ENCODE assay signal across 16 mouse cellular contexts in the genomic region with DNA sequence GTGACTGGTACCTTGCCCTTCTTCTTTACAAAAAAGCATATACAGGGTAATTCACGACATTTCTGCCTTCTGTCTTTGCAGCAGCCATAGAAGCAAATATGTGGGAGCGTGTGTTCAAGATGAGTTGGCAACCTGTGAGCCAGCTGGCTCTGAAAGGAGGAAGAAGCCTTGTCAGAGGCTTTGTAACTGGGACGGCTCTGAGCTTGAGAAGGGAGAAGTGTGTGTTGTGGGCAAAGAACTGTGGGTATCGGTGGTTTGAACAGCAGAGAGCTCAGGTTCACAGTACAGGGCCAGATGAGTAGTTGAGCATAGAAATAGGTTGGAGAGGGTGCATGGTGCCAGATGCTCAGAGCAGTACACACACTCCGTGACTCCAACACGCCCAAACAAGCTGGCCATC. TPM values are rescaled to one million over a fixed set of nuclear protein-coding genes. Genes with fewer than 3 reads are reported as not detected.
DNase-seq lines count a peak whose midpoint lies in the region; ATAC-seq and TF ChIP-seq lines count a peak whose summit lies in the region.
"Had no signal": no experiment of that assay in that cellular context is flagged by ENCODE, and none has a peak within 500 bp of the region (broad histone marks: within the 10 kb centered on the region; RNA-seq: fewer than 3 reads in every experiment).

No protein-coding gene starts in this region.

- H3K36me3 ChIP-seq in MEL (ENCODE audit: control insufficient read depth in 1 of 2, insufficient read depth in 2 of 2, low read length in 2 of 2) = peaks cover 0 to 3% of the 10 kb centered on the region in 2 experiments; a peak in 2 of 4 replicates
- H3K36me3 ChIP-seq in neural tube, embryonic 15.5 days = no peaks in the 10 kb centered on the region
- no peaks in the 10 kb centered on the region for H3K36me3 ChIP-seq in midbrain, embryonic 14.5 days (ENCODE audit: control insufficient read depth, insufficient read depth, low read length)
- H3K36me3 ChIP-seq: limb, embryonic 10.5 days had no signal

- ATAC-seq in megakaryocyte progenitor cell, adult 5-6 weeks (replicated peaks; ENCODE audit: poor library complexity) = peak; percentile 34; the same call in 1 of the 2 replicates
- ATAC-seq in neural tube, embryonic 15.5 days (ENCODE audit: low FRiP score) = no peak
- ATAC-seq in midbrain, embryonic 14.5 days (ENCODE audit: low FRiP score, low TSS enrichment) = no peak
- ATAC-seq: liver, postnatal 0 days; Patski had no signal

- DNase-seq in cerebellum, postnatal 10 days = peak; percentile 46 to 48
- DNase-seq in cerebellum, adult 11 months = no peak
- peak; percentile 60 to 71 for DNase-seq in layer of hippocampus, adult 2 months (ENCODE audit: low spot score in 2 of 2)
- no peak for DNase-seq in layer of hippocampus, postnatal 36 days
- DNase-seq in MEL (ENCODE audit: low read depth, low spot score) = peak; percentile 77
- no peak for DNase-seq in midbrain, embryonic 14.5 days
- DNase-seq: adrenal gland, postnatal 14 days; B cell, adult 2 months; heart, postnatal 14 days; kidney, adult 2 months; liver, postnatal 0 days had no signal

- no peak for TF ChIP-seq POLR2A in MEL (IDR thresholded peaks at IDR 0.05; ENCODE audit: control insufficient read depth in 1 of 2, insufficient read depth in 1 of 2, low read depth in 1 of 2, low read length in 2 of 2, poor library complexity in 1 of 2)

- H3K27me3 ChIP-seq in MEL (ENCODE audit: control insufficient read depth in 1 of 2, insufficient read depth in 2 of 2, low read length in 2 of 2) = no peaks in the 10 kb centered on the region
- no peaks in the 10 kb centered on the region for H3K27me3 ChIP-seq in neural tube, embryonic 15.5 days (replicated peaks)
- H3K27me3 ChIP-seq in midbrain, embryonic 14.5 days (ENCODE audit: control insufficient read depth, insufficient read depth, low read length) = peaks cover 14% of the 10 kb centered on the region; the same call in 1 of the 2 replicates

- H3K79me2 ChIP-seq in MEL (ENCODE audit: control insufficient read depth, insufficient read depth, low read length, poor library complexity) = no peaks in the 10 kb centered on the region

- no peak for TF ChIP-seq CTCF in layer of hippocampus, adult 2 months (conservative IDR thresholded peaks at IDR 0.05)
- no peak for TF ChIP-seq CTCF in MEL (IDR thresholded peaks at IDR 0.05 in 2 of 3, conservative IDR thresholded peaks at IDR 0.05 in 1 of 3; ENCODE audit: control insufficient read depth in 1 of 3, insufficient read depth in 1 of 3, low read depth in 2 of 3, low read length in 3 of 3, poor library complexity in 1 of 3, severe bottlenecking in 1 of 3)

- H3K9ac ChIP-seq in MEL (ENCODE audit: control insufficient read depth, low read depth, low read length, poor library complexity, severe bottlenecking) = no peak overlapping the region
- no peak overlapping the region for H3K9ac ChIP-seq in neural tube, embryonic 15.5 days (replicated peaks)
- H3K9ac ChIP-seq in midbrain, embryonic 14.5 days (replicated peaks; ENCODE audit: low read length) = no peak overlapping the region
- H3K9ac ChIP-seq: liver, postnatal 0 days had no signal

- WGBS in neural tube, embryonic 15.5 days = 82% methylated on average over 6 of the region's 6 CpGs
- 79% methylated on average over 6 of the region's 6 CpGs for WGBS in midbrain, embryonic 14.5 days

- H3K4me1 ChIP-seq in MEL (ENCODE audit: control insufficient read depth in 1 of 2, insufficient read depth in 2 of 2, low read length in 2 of 2) = peaks cover 3 to 5% of the 10 kb centered on the region in 2 experiments; a peak in 2 of 4 replicates
- H3K4me1 ChIP-seq in neural tube, embryonic 15.5 days = peaks cover 5% of the 10 kb centered on the region
- no peaks in the 10 kb centered on the region for H3K4me1 ChIP-seq in midbrain, embryonic 14.5 days (ENCODE audit: control insufficient read depth, insufficient read depth, low read length)

- no peak overlapping the region for H3K4me2 ChIP-seq in neural tube, embryonic 15.5 days
- no peak overlapping the region for H3K4me2 ChIP-seq in midbrain, embryonic 14.5 days (ENCODE audit: low read length)

- peak overlapping the region; percentile 85 for H3K27ac ChIP-seq in layer of hippocampus, adult 2 months
- no peak overlapping the region for H3K27ac ChIP-seq in MEL (ENCODE audit: control insufficient read depth, low read depth, low read length)
- H3K27ac ChIP-seq in neural tube, embryonic 15.5 days (replicated peaks) = no peak overlapping the region
- H3K27ac ChIP-seq in midbrain, embryonic 14.5 days (replicated peaks; ENCODE audit: low read depth, low read length) = no peak overlapping the region
- H3K27ac ChIP-seq: limb, embryonic 10.5 days had no signal

- TF ChIP-seq EP300 in MEL (IDR thresholded peaks at IDR 0.05; ENCODE audit: low read depth in 1 of 2, low read length in 2 of 2) = no peak

- TF ChIP-seq RAD21 in MEL (IDR thresholded peaks at IDR 0.05; ENCODE audit: low read depth, low read length) = no peak

- H3K4me3 ChIP-seq in layer of hippocampus, adult 2 months = no peak overlapping the region
- no peak overlapping the region for H3K4me3 ChIP-seq in MEL (ENCODE audit: control insufficient read depth in 1 of 2, insufficient read depth in 1 of 2, low read depth in 2 of 2, low read length in 2 of 2)
- H3K4me3 ChIP-seq in neural tube, embryonic 15.5 days (replicated peaks) = no peak overlapping the region
- H3K4me3 ChIP-seq in midbrain, embryonic 14.5 days (replicated peaks; ENCODE audit: low read depth, low read length) = no peak overlapping the region
- H3K4me3 ChIP-seq: limb, embryonic 10.5 days had no signal

- H3K9me3 ChIP-seq in MEL (replicated peaks; ENCODE audit: insufficient read depth, low read length) = no peaks in the 10 kb centered on the region
- no peaks in the 10 kb centered on the region for H3K9me3 ChIP-seq in neural tube, embryonic 15.5 days (replicated peaks)
- no peaks in the 10 kb centered on the region for H3K9me3 ChIP-seq in midbrain, embryonic 14.5 days (ENCODE audit: control insufficient read depth, low read length)
- H3K9me3 ChIP-seq: limb, embryonic 10.5 days had no signal

TF ChIP-seq in MEL, 35 proteins besides CTCF, POLR2A, EP300 and RAD21 (continues in another document):
- TF ChIP-seq MAX (IDR thresholded peaks at IDR 0.05; ENCODE audit: low read length) (no peak), TCF12 (IDR thresholded peaks at IDR 0.05; ENCODE audit: low read depth, low read length) (no peak)

RNA-seq across cellular contexts. Expression of a gene that starts 16.9 kb away (rescaled TPM):
- total RNA-seq in layer of hippocampus, adult 2 months (2021) = 100 to 1,000 TPM; 137 to 142 TPM
- total RNA-seq in layer of hippocampus, postnatal 36 days (2021) = 100 to 1,000 TPM; 140 to 143 TPM
- total RNA-seq in MEL (2012; rRNA removed) = not detected in 2 replicates
- polyA plus RNA-seq in MEL (2012; ENCODE audit: insufficient read depth in 1 of 2, insufficient read length in 2 of 2, low read depth in 1 of 2, low replicate concordance in 2 of 2, missing spikeins in 1 of 2) = not detected
- total RNA-seq in megakaryocyte progenitor cell, adult 5-6 weeks (2015) = 0.73 and 0.79 TPM in 2 replicates
- 0.29 and 0.91 TPM in 2 replicates for total RNA-seq in megakaryocyte progenitor cell, adult 5-6 weeks (2017)
- polyA plus RNA-seq in neural tube, embryonic 15.5 days (2015; fragmentation: Nextera tagmentation; extraction: Ambion mirVana) = 1.4 and 1.6 TPM in 2 replicates
- polyA plus RNA-seq in midbrain, embryonic 14.5 days (2014; fragmentation: Nextera tagmentation; extraction: Ambion mirVana) = 0.50 and 0.69 TPM in 2 replicates
- polyA plus RNA-seq: Patski had no signal

RNA-seq across cellular contexts. Expression of a gene that starts 17.0 kb away (rescaled TPM):
- total RNA-seq in layer of hippocampus, adult 2 months (2021) = 1 to 10 TPM; 2.5 to 3.4 TPM
- 1 to 10 TPM; 2.3 TPM for total RNA-seq in layer of hippocampus, postnatal 36 days (2021)
- total RNA-seq in MEL (2012; rRNA removed) = not detected in 2 replicates
- polyA plus RNA-seq in MEL (2012; ENCODE audit: insufficient read depth in 1 of 2, insufficient read length in 2 of 2, low read depth in 1 of 2, low replicate concordance in 2 of 2, missing spikeins in 1 of 2) = not detected
- not detected in 2 replicates for total RNA-seq in megakaryocyte progenitor cell, adult 5-6 weeks (2015)
- total RNA-seq in megakaryocyte progenitor cell, adult 5-6 weeks (2017) = not detected in 2 replicates
- 0.27 TPM in 1 of 2 replicates, not detected in the other for polyA plus RNA-seq in neural tube, embryonic 15.5 days (2015; fragmentation: Nextera tagmentation; extraction: Ambion mirVana)
- polyA plus RNA-seq in midbrain, embryonic 14.5 days (2014; fragmentation: Nextera tagmentation; extraction: Ambion mirVana) = not detected in 2 replicates
- total RNA-seq: adrenal gland, postnatal 14 days; gastrocnemius, adult 18-20 months; heart, postnatal 14 days had no signal
- polyA plus RNA-seq: kidney, adult 2 months; limb, embryonic 10.5 days; Patski had no signal

RNA-seq across cellular contexts. Expression of a gene that starts 22.1 kb away (rescaled TPM):
- 100 to 1,000 TPM; 240 to 254 TPM for total RNA-seq in layer of hippocampus, adult 2 months (2021)
- 100 to 1,000 TPM; 256 to 257 TPM for total RNA-seq in layer of hippocampus, postnatal 36 days (2021)
- 199 and 278 TPM in 2 replicates for total RNA-seq in MEL (2012; rRNA removed)
- polyA plus RNA-seq in MEL (2012; ENCODE audit: insufficient read depth in 1 of 2, insufficient read length in 2 of 2, low read depth in 1 of 2, low replicate concordance in 2 of 2, missing spikeins in 1 of 2) = 100 to 1,000 TPM; 196 to 294 TPM
- total RNA-seq in megakaryocyte progenitor cell, adult 5-6 weeks (2015) = 15.5 and 27.3 TPM in 2 replicates
- total RNA-seq in megakaryocyte progenitor cell, adult 5-6 weeks (2017) = 11.0 and 24.6 TPM in 2 replicates
- polyA plus RNA-seq in neural tube, embryonic 15.5 days (2015; fragmentation: Nextera tagmentation; extraction: Ambion mirVana) = 23.3 and 26.2 TPM in 2 replicates
- polyA plus RNA-seq in midbrain, embryonic 14.5 days (2014; fragmentation: Nextera tagmentation; extraction: Ambion mirVana) = 13.0 and 16.5 TPM in 2 replicates

RNA-seq across cellular contexts. Expression of a gene that starts 26.7 kb away (rescaled TPM):
- total RNA-seq in layer of hippocampus, adult 2 months (2021) = under 1 TPM in 1 of 2 experiments, not detected in 1; 0.52 TPM
- under 1 TPM in 1 of 2 experiments, not detected in 1; 0.56 TPM for total RNA-seq in layer of hippocampus, postnatal 36 days (2021)
- not detected in 2 replicates for total RNA-seq in MEL (2012; rRNA removed)
- not detected for polyA plus RNA-seq in MEL (2012; ENCODE audit: insufficient read depth in 1 of 2, insufficient read length in 2 of 2, low read depth in 1 of 2, low replicate concordance in 2 of 2, missing spikeins in 1 of 2)
- total RNA-seq in megakaryocyte progenitor cell, adult 5-6 weeks (2015) = not detected in 2 replicates
- not detected in 2 replicates for total RNA-seq in megakaryocyte progenitor cell, adult 5-6 weeks (2017)
- polyA plus RNA-seq in neural tube, embryonic 15.5 days (2015; fragmentation: Nextera tagmentation; extraction: Ambion mirVana) = not detected in 2 replicates
- polyA plus RNA-seq in midbrain, embryonic 14.5 days (2014; fragmentation: Nextera tagmentation; extraction: Ambion mirVana) = not detected in 2 replicates
- total RNA-seq: adrenal gland, postnatal 14 days; gastrocnemius, adult 18-20 months; heart, postnatal 14 days had no signal
- polyA plus RNA-seq: kidney, adult 2 months; limb, embryonic 10.5 days; liver, postnatal 0 days; Patski had no signal

RNA-seq across cellular contexts. Expression of a gene that starts 39.9 kb away (rescaled TPM):
- 1 to 10 TPM; 4.8 to 5.1 TPM for total RNA-seq in layer of hippocampus, adult 2 months (2021)
- 1 to 10 TPM; 3.5 to 4.4 TPM for total RNA-seq in layer of hippocampus, postnatal 36 days (2021)
- not detected in 2 replicates for total RNA-seq in MEL (2012; rRNA removed)
- under 1 TPM in 1 of 2 experiments, not detected in 1; 0.19 TPM for polyA plus RNA-seq in MEL (2012; ENCODE audit: insufficient read depth in 1 of 2, insufficient read length in 2 of 2, low read depth in 1 of 2, low replicate concordance in 2 of 2, missing spikeins in 1 of 2)
- total RNA-seq in megakaryocyte progenitor cell, adult 5-6 weeks (2015) = 0.02 TPM in 1 of 2 replicates, not detected in the other
- not detected in 2 replicates for total RNA-seq in megakaryocyte progenitor cell, adult 5-6 weeks (2017)
- 3.4 and 4.1 TPM in 2 replicates for polyA plus RNA-seq in neural tube, embryonic 15.5 days (2015; fragmentation: Nextera tagmentation; extraction: Ambion mirVana)
- polyA plus RNA-seq in midbrain, embryonic 14.5 days (2014; fragmentation: Nextera tagmentation; extraction: Ambion mirVana) = 1.5 and 1.9 TPM in 2 replicates
- polyA plus RNA-seq: Patski had no signal

Comparison
In these comparisons a context has a peak if more than half of its experiments do, and no peak if none do; other contexts are left out.
1. DNase-seq: peak in cerebellum, postnatal 10 days (2 of 2), layer of hippocampus, adult 2 months (2 of 2) and MEL (single experiment); none in cerebellum, adult 11 months (single experiment), layer of hippocampus, postnatal 36 days (0 of 2) and midbrain, embryonic 14.5 days (single experiment).
2. RNA of a gene that starts 16.9 kb away (total RNA-seq): 140 to 143 TPM in layer of hippocampus, postnatal 36 days and 137 to 142 TPM in layer of hippocampus, adult 2 months; 0.29 to 0.91 TPM in megakaryocyte progenitor cell, adult 5-6 weeks and not detected in MEL; every median in the first group is over 10 times any median in the second.